Mouse (Mus musculus): Measurements from ENCODE around the gene Spsb3.

- TF ChIP-seq CTCF (IDR thresholded peaks at IDR 0.05; ENCODE audit: low read depth) (no peak), EP300 (IDR thresholded peaks at IDR 0.05; ENCODE audit: low read depth) (no peak)
These were observed 13.6 kb downstream of the Spsb3 start for GRCm38 (mm10) chr17:24900014-24900413.
